Mouse (Mus musculus) testis, postnatal 14 days (tissue): Measurements from ENCODE around the gene Lhx4.

Experiments
- DNase-seq: peaks from one replicate; pipeline ENCODE4 v3.0.0; 2021; ENCODE audit warnings: low spot score

The Lhx4 gene

DNA sequence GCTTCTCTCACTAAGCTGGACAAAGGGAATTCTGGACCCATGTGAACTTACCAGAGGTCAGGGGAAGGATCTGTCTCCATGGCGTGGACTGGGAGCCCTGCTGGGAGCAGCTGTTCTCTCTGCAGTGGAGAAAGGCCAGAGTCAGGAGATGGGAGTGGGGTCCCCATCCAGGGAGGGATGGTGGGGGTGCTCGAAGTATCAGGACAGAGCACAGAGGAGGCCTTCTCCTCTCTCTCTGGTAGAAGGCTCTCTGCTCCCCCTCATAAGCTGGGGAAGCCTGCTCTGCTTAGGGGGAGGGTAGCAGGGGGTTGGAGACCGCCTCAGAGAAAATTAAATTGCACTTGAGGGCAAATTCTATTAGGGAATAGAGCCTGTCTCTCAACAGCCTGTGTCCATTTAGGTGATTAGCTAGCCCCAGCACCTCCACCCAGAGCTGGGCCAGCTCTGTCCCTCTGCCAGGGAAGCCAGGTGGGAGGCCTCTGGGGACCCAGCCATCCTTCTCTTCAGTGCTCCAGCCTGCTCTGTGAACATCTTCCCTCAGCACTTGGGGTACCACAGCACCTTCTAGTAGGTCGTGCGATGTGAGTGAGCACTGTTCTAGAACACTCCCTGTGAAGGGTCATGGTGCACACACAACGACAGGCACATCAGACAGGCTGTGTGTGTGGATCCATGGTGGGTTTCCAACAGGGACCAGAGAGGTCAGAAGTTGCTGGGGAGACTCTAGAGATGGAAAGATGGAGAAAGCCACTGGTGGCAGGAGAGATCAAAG, at the start of gene Lhx4:
Gene Lhx4 (minus strand): TSS at position 201 of the 772 bp plus-strand sequence.
- no peak for DNase-seq

DNA sequence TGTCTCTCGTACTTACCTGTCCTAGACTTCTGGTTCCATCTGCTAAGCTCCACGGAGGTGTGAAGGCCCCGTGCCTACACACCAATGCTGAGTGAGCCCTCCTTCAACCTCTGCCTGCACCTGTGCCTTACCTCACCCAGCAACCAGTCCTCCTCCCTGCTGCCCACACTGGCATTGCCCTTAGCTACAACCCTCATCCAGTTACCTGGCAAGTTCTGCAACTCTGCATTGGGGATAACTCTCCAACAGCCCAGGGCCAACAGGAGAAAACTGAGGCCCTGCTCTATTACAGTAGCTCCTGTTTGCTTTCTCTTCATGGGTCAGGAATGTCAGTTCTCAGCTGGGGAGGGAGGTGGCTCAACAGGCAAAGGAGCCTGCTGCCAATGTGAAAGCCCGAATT, 46.5 kb upstream of the Lhx4 start:
- no peak for DNase-seq

DNA sequence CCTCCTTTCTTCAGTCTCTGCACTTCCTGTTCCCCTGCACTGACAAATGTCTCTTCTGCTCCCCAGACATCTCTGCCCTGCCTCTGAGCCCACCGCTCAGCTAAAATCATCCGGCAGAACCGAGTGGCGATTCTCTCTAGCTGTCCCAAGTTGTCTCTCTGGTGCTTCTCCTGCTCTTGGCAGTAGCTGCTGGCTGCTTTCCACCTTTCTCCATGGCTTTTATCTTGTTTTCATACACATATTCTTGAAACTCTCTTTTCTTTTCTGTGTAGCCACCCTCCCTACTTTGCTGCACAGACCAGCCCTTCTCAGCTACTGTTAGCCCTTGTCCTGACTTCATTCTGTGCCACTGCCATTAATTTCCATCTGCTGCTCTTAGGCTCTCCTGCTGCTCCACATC, 45.9 kb upstream of the Lhx4 start:
- DNase-seq = no peak

DNA sequence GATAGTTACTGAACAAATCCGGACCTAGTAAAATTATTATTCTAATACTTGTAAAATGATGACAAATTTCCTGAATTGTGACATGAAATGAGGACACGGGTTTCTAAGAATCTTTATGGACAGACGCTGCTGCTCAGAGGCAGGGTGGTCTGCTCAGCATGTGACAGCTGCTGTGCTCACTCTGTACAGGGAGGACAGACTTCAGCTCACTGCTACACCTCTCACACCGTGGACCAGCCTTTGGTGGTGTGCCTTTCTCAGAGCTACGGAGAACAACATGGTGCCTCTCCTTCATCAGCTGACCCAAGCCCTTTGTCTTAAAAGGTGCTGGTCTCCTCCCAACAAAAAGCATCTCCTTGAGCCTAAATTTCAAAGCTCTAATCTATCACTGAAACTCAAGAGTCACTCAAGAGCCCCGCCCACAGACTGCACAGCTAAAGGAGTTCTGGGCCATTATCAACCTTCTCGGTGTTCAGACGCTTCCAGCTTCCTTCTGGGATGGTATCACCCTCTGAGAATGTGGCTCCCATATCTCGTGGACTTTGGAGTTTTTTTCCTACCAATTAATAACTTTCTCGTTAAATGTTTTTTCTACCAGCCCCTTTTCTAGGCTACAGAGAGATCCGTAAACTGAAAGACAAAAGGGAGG, 45.4 kb upstream of the Lhx4 start:
- DNase-seq = no peak

DNA sequence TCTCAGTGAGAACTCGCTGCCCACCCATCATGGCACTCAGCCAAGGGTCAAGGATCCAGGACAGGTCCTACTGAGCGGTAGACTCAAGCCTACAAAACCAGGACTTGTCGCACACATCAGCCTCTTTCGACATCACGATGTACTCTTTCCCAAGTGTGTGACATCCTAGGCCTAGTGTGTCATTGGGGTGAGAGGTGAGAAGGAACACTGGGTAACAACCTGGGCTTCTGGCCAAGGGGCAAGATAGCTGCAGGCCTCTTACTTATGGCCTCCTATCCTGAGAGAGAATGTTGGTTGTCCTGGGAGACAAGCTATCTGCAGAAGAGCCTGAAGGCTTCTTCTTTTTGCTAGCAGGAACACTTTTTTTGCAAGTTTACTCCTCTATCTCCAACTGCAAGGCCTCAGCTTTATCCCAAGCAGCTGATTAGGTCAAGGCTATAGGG, 44.3 kb upstream of the Lhx4 start:
- DNase-seq = peak; percentile 68

DNA sequence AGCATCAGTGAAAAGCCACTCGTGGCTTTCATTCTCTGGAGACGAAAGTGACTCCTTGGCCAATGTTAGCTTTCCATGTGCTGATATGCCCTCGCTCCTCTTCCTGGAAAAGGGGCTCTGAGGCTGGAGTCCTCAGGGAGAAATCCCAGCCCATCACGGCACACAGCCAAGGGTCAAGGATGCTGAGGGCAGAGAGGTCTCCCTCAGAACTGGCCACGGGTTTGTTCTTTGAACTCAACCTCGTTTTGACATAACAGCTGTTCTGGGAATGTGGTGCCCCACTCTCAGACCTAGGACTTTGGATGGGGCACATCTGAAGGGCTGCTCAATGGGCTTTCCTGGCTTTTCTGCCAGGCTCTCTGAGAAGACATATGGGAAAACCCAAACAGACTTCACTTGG, 43.4 kb upstream of the Lhx4 start:
- DNase-seq = no peak

DNA sequence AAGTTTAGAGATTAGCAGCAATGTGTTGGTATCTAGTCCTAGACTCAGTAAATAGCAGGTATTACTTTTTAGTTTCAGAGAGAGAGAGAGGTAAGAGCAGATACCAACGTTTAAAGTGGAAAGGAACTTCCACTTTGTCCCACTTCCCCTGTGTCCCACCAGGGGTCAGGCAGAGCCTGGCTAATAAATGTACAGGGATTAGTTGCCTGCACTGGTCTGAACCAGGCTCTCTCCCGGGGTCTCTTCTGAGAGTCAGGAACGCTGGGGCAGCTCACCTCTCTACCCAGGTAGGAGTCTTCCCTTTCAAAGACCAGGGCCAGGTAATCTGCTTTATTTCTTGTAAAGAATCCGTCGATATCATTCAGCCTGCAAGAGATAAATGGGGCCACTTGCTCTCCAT, 40.4 kb upstream of the Lhx4 start:
- DNase-seq = no peak

DNA sequence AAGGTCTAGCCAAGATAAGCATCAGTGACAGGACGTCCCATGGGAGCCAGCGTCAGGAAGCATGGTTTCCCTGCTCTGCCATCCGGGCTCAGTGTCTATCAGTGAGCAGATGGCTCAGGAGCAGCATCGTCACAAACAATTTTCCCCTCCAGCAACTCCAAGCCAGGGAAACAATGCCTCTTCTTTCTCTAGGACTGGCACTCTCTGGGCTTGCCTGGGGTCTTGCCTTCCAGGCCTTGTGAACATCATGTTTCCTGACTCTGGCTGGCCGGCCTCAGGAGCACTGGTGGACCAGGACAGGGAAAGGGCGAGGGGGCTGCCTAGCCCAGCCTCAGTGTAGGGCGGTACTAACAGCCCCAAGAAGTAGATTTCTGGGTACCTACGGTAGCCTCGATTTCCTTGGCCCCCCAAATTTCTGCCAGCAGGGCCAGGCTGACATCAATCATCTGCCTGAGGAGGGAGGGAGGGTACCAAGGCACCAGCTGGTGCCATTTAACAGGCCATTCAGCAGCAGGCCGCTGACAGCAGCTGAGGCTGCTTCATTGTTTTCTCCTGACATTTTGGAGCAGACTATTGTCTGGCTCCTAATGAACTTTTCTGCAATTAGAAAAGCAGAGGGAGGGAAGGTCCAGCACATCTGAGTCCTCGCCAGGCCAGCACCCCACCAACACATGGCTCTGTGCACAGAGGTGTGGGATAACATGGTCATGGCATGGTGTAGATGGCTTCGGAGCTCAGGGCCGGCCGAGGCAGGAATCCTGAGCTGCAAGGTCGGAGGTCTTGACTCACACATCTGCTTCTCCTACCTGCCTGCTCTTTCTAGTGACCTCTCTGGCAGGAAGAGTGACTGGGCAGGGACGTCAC, 38.9 kb upstream of the Lhx4 start:
- no peak for DNase-seq

DNA sequence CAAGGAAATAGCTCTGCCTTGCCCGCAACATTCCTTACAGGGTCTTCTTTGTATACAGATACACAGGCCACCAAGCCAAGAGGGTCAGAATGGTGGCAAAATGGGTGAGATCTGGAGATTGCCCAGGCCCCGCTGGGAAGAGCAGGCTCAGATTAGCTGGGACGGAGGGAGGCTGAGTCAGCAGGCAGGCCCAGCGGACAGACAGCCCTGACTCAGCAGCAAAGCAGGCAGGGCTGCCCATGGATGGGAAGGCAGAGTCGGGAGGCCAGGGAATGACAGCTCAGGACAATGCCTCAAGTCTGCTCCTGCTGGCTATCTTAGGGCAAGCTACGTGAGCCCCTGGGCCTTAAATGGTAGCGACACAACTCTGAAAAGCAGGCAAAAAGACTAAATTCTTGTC, 34.4 kb upstream of the Lhx4 start:
- DNase-seq = no peak

DNA sequence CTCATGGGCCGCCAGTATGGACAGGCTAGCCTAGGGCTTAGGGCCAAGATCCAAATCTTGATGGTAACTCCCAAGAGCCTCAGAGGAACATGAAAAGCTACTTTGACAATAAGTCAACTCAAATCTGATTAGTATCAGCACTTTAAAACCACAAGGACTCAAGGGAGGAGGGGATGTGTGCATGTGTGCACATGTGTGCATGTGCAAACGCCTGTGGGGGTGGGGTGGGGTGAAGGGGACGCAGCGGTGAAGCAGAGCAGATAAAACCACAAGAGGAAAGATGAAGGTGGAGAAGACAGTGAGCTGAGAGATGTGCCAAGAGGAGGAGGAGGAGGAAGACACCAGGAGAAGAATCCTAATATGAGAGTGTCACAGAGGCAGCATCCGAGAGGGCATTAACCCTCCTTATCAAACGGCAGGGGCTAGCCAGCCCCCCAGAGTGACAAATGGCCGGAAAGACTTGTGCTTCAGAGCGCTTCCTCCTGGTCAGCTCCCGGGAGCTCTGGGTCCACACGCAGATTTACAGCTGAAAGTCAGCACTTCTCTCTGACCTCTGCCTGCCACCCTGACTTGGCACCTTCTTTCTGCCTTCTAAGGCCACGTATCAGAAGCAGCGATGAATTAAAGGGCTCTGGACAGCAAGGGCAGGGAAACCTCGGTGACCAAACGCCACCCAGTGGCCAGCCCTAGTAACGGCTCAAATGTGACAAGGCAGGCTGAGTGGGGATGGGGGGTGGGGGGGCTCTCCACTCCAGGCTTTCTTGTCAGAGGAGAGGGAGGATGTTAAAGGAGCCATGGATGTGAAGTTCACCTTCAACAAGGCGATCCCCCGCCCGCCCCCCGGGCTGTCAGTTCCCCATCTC, 33.1 kb upstream of the Lhx4 start:
- DNase-seq = no peak

DNA sequence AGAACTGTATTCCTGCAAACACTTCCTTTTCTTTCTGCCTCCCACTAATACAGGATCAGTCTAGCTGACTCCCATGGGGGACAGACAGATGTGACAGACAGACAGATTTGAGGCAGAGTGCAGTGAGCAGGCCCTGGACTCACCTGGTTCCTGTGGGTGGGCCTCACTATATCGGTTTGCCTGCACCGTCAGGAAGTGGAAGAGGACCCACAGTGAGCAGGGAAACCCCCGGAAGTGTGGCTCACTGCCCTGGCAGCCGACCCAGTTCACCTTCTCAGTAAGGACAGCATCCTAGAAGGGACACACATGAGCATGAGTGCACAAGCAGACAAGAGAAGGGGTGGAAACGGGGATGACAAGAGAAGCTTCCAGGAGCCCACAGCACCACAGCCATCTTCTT, 30.9 kb upstream of the Lhx4 start:
- DNase-seq = no peak

DNA sequence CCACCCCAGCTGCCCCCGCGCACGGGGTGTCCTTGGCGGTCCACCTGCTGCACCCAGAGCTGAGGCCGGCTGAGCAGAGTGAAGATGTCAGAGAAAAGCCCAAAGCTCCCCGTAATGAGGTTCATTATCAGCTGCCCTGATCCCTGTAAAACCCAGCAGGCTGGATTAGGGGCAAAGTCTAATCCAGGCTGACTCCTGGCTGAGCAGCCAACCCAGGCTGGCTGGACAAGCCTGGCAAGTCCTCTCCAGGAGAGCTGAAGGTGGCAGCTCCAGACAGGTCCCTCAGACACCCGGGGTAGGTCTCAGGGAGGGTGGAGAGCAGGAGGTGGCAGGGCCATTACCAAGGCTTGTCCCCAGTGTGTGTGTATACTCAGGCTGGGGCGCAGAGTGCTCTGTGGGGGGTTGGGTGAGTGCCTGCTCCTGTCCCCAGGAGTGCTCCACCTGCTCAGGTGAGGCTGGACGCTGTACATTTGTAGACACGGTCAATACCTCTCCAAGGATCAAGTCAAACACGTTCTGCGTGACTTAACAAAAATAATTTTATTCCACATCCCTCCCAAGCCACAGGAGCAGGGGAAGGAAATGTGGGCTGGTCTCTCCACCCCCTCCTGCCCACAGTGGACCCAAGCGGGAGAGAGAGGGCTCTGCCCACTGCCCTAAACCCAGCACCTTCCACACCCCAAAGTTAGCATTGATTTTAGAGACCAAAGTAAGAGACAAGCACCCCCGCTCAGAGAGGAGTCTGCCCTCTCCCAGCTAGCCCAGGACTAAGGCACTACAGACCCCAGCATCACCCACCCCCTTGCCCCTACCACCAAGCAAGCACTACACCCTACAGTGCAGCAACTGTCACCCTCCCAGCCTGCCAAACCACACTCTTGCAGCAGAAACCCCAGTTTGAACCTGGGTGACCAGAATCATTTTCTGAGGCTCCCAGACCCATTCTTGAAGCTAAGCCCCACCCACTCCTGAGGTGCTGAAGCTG, 26.4 kb upstream of the Lhx4 start:
- no peak for DNase-seq

DNA sequence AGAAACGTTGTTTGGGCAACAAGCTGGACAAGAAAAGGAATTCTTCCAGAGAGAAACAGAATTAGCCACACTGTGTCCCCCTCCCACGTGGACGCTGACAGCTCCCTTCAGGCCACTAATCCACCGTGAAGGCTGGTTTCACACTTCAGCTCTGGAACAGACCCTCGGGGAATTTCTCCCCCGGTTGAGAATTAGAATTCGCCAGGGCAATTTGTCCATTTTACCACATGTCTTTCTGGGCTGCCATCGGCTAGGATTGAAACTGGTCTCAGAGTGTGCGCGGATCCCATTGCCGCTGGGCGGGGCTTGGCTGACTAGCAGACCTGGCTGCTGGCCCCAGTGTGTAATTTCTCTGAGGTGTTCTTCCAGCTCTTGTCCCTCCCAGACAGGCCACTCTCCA, 7.7 kb upstream of the Lhx4 start:
- no peak for DNase-seq

DNA sequence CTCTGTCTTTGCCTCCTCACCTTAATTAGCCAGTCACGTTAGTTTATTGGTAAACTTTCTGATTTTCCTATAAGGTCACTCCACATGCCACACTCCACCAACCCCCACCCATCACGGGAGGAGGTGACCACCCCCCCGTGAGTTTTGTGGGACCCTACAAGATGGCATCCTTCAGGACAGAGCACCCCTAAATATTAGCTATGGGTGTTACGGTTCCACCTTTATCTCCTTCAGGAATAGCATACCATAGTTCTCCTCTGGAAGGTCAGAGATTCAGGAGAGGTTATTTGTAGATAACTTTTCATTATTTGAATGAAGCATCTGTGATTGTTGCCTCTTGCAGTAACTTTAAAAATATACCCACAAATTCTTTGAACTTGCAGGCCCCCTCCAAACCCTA, 7.2 kb upstream of the Lhx4 start:
- no peak for DNase-seq

DNA sequence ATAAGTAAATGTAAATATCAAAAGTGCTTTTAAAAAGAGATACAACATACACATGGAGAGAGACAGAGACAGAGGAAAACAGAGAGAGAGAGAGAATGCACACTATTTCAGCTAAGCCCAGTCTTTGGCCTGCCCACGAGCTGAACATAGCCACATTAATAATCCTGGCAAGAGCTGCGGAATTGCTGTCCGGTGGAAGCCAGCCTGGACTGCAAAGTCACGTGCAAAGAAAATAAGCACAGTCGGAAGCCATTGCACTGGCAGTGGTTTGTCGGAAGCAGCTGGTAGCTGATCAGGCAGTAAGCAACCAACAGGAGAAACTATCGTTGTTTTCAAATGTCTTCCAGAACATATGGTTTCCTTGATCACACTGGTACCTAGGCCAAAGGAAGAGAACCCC, 6.1 kb upstream of the Lhx4 start:
- no peak for DNase-seq

DNA sequence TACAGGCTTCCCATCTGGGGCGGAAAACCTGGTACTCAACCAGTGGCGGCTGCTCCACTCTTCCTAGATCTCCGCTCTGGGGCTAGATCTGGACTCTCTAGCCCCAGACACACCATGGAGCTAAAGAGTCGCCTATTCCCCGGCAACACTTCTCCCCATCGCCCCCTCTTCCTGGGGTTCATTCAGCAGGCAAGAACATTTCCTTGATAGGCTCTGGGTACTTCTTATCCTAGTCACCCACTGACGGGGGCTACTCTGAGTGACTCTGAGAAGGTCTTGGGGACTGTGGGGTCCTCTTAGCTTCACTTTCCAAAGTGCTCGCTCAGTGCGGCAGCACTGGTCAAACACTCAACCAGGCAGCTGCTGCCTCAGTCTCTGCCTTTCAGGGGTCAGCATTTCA, 1.9 kb upstream of the Lhx4 start:
- no peak for DNase-seq

DNA sequence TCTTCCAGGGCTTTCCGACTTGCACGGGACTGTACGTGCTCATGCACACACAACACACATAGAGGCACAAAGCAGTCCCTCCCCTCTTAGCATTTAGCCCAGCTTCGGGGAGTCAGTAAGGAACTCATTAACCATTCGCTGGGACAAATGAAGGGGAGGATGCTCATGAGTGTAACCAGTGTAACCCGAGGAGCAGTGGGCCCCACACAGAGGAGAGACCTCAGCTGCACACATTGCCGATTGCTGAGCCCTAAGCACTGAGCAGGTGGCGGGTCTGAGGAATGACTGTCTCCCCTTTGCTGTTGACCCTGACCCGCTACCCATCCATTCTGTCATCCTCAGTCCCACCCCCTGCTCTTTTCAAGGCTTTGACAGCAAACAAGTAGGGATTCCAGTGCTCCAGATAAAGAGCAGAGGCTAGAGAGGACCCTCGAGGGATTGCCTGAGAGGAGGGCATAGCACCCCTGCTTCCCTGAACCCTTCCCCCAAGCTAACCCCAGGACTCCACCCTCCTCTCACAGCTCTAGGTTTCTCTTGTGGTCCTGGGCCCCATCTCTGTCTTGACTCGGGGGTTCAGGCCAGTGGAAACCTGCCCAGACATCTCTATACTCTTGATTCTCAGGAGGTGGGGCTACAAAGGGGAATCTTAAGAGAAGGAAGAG, 836 bp downstream of the Lhx4 start:
- no peak for DNase-seq

DNA sequence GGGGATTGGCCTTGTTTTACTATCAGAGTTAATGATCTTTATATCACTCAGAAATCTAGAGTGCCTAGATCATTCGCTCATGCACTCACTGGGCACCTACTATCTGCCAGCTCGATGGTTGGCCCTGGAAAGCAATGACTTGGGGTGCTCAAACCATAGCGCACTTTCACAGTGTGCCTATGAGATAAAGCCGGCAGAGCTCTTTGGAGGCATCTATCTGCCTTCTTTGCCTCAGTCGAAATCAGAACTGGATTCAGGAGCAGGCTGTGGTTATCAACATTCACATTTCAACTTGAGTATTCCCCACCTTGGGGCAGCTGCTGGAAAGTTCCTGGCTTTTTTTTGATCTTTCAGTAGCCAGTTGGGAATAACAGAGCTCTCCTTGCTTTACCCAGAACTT, 3.6 kb downstream of the Lhx4 start:
- DNase-seq = no peak

DNA sequence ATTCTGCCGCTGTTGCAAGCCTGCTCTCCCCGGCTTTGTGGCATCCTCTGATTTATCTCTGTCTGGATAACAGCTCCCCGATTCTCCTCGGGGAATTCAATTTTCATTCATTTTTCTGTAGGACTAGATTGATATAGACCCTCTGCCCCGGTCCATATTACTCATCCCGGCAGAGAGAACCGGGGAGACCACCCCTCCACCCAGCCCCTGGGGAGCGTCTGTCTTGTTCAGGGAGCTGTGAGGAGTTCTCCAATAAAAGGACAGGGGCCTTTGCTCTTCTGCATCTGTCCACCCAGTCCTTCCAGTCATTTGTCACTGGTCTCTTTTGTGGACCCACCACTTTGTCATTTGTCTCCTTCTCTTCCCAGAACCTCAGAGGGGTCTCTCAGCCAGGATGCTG, 4.5 kb downstream of the Lhx4 start:
- no peak for DNase-seq
